Mouse (Mus musculus): ENCODE measurements around the gene Il1f5. TPM values are rescaled to one million over a fixed set of nuclear protein-coding genes. Genes with fewer than 3 reads are reported as not detected.

Il1f5 gene
- not detected for polyA plus RNA-seq (2014; fragmentation: Illumina TruSeq; extraction: RNeasy Lipid Tissue Mini Kit (QIAGEN cat#74804); ENCODE audit: low read depth, low replicate concordance)

GRCm38 (mm10) chr2:24276654-24277053, at the start of gene Il1f5:
Gene Il1f5, plus strand, starts transcription at chr2:24276954.

DNA sequence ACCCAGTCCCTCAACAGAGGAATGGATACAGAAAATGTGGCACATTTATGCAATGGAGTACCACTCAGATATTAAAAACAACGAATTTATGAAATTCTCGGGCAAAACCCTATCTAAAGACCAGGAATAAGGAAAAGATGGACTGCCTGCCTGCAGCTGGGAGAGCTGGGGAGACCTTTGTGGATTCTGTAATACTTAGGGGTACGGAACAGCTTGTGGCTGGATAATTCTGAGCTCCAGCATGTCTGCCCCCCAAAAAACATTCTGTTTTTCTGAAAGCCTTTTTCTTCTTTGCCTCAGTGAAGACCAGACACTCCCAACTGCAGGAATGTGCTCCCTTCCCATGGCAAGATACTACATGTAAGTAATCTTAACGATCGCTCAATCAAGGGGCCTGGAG, 14.1 kb downstream of the Il1f5 start, which contains the start of gene Il1f10:
Gene Il1f10 (plus strand): TSS at position 301 of the 400 bp plus-strand sequence.

Other genes with a start within 250 kb of the Il1f5 start
- gene Hnmt, start 227.6 kb upstream of the Il1f5 start, polyA plus RNA-seq (2014; fragmentation: Illumina TruSeq; extraction: RNeasy Lipid Tissue Mini Kit (QIAGEN cat#74804); ENCODE audit: low read depth, low replicate concordance): 19.9 TPM
- gene Tbpl2, start 180.4 kb upstream of the Il1f5 start, polyA plus RNA-seq (2014; fragmentation: Illumina TruSeq; extraction: RNeasy Lipid Tissue Mini Kit (QIAGEN cat#74804); ENCODE audit: low read depth, low replicate concordance): not detected
- not detected for gene Il1f8, start 123.8 kb upstream of the Il1f5 start, polyA plus RNA-seq (2014; fragmentation: Illumina TruSeq; extraction: RNeasy Lipid Tissue Mini Kit (QIAGEN cat#74804); ENCODE audit: low read depth, low replicate concordance)
- not detected for gene Il1f9, start 90.5 kb upstream of the Il1f5 start, polyA plus RNA-seq (2014; fragmentation: Illumina TruSeq; extraction: RNeasy Lipid Tissue Mini Kit (QIAGEN cat#74804); ENCODE audit: low read depth, low replicate concordance)
- gene Il1f6, start 61.5 kb upstream of the Il1f5 start, polyA plus RNA-seq (2014; fragmentation: Illumina TruSeq; extraction: RNeasy Lipid Tissue Mini Kit (QIAGEN cat#74804); ENCODE audit: low read depth, low replicate concordance): not detected
- gene Il1f10, start 14.2 kb downstream of the Il1f5 start, polyA plus RNA-seq (2014; fragmentation: Illumina TruSeq; extraction: RNeasy Lipid Tissue Mini Kit (QIAGEN cat#74804); ENCODE audit: low read depth, low replicate concordance): not detected
- 0.29 TPM for gene Il1rn, start 59.9 kb downstream of the Il1f5 start, polyA plus RNA-seq (2014; fragmentation: Illumina TruSeq; extraction: RNeasy Lipid Tissue Mini Kit (QIAGEN cat#74804); ENCODE audit: low read depth, low replicate concordance)
- 0.52 TPM for gene Psd4, start 90.6 kb downstream of the Il1f5 start, polyA plus RNA-seq (2014; fragmentation: Illumina TruSeq; extraction: RNeasy Lipid Tissue Mini Kit (QIAGEN cat#74804); ENCODE audit: low read depth, low replicate concordance)
- gene Pax8, start 198.6 kb downstream of the Il1f5 start, polyA plus RNA-seq (2014; fragmentation: Illumina TruSeq; extraction: RNeasy Lipid Tissue Mini Kit (QIAGEN cat#74804); ENCODE audit: low read depth, low replicate concordance): not detected

Measured in heart, adult 10 weeks (tissue).